Mouse (Mus musculus): Measurements from ENCODE around the gene Rpl28.
"Not testable (repeated sequence)": the region's sequence is repeated elsewhere in the genome, so short reads cannot be mapped to it uniquely, and the experiment has no call there.

Gene Rpl28

DNA sequence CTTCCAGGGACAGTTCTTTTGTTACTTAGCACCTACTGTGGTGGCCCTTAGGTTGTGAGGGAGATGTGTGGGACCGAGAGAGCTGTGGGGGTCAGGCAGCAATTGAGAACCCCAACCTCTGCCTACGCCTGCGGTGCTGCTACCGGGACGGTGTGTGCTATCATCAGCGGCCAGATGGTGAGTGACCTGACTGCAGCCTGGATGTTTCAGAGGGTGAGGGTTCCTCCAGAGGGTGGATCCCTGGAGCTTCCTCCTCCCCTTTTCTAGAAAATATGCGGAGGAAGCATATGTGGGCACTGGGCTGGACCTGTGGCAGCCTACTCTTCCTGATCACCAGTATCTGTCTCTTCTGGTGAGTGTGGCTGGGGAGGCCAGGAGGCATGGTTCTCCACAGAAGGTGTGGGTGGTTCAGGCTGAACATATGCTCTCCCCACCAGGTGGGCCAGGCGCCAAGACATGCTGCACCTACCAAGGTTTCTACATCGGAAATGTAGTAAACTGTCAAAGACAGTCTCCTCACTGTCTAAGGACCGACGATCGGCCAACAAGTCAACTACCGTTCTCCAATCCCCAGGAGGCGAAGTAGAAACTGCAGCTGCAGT lies 8.9 kb upstream of the Rpl28 start:
- no peak for DNase-seq (ENCODE audit: low read depth, low spot score)

DNA sequence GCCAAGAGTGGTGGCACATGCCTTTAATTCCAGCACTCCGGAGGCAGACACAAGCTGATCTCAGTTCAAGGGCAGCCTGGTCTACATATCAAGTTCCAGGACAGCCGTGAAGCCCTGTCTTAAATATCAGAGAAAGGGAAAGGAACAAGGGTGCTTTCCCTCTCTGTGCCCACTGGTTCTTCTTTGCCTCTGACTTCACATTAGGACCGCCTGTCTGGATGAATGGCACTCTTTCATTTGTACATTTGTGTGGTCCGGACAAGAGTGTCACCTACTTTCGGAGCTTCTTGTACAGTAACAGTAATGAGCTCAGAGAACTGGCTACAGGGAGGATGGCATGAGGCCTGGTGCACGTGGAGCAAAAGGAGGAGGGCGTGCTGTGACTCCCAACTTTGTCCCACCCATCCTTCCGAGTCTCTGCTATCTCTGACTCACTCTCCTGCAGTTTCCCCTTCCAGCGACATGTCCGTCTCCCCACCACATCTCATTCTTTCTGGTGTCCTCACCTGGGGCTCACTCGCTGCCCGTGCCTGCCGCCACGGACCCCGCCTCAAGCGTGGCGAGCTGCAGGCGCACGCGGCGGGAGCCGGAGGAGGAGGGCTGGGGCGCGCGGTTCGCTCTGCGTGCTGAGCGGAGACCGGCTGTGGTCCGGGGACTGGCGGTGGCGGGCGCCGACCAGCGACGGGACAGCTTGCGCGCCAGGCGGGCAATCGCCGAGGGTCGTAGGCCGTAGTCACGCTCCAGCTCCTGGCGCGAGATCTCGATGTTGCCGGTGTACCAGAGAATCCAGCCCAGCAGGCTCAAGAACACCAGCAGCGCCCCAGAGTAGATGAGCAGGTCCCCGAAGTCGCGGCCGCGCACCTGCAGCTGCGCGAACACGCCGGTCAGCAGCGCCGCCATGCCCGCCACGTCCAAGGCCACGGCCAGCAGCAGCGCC lies 3.9 kb upstream of the Rpl28 start:
- peak; percentile 85 for DNase-seq (ENCODE audit: low read depth, low spot score)

DNA sequence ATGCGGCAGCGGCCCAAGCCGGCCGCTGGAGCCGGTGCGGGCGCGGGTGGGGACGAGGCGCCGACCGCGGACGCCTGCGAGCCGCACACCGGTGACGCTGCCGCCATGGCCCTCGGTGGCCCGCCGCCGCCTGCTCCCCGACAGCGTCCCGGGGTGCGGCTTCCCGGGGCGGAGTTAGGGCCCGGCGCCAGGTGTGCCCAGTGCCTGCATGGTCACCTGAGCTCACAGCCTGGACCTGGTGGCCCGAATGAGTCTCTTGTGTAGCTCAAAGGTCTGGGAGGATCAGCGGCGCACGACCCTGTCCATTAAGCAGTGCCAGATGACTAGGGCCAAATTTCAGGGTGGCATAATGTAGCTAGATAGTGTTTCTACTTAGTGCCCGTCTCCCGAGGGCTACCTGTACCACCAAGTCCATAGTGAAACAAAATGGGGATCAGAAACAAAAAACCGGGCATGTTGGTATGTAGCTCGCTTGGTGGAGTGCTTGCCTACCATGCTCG lies 3.2 kb upstream of the Rpl28 start, which contains the start of gene Tmem238:
TSS of gene Tmem238 (minus strand) at position 221 of the 500 bp plus-strand sequence.
- DNase-seq (ENCODE audit: low read depth, low spot score): peak; percentile 63

DNA sequence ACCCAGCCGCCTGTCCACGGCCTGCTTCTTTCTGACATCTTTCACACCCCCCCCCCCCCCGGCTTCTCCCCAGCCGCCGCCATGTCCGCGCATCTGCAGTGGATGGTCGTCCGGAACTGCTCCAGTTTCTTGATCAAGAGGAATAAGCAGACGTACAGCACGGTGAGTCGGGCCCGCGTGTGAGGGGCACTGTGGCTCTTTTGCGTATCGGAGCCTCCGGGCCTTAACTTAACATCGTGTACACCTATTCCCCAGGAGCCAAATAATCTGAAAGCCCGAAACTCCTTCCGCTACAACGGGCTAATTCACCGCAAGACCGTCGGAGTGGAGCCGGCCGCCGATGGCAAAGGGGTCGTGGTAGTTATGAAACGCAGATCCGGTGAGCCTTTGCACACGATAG lies 574 bp downstream of the Rpl28 start:
- DNase-seq (ENCODE audit: low read depth, low spot score): not testable (repeated sequence)

DNA sequence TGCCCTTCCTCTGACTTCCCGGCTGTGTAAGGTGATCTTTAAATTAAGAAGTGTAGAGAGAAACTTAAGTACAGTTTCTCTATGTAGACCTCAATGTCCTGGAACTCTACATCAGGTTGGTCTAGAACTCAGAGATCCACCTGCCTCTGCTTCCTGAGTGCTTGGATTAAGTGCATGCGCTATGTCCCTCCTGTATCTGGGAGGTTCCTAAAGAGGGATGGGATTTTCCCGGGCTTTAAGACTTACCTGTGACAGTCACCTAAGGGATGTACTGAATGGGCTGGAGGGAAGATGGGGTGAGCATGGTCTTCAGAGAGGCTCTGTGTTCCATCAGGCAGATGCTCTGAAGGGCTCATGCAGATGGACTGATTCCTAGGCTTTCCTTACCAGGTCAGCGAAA lies 1.0 kb downstream of the Rpl28 start:
- DNase-seq (ENCODE audit: low read depth, low spot score): no peak

DNA sequence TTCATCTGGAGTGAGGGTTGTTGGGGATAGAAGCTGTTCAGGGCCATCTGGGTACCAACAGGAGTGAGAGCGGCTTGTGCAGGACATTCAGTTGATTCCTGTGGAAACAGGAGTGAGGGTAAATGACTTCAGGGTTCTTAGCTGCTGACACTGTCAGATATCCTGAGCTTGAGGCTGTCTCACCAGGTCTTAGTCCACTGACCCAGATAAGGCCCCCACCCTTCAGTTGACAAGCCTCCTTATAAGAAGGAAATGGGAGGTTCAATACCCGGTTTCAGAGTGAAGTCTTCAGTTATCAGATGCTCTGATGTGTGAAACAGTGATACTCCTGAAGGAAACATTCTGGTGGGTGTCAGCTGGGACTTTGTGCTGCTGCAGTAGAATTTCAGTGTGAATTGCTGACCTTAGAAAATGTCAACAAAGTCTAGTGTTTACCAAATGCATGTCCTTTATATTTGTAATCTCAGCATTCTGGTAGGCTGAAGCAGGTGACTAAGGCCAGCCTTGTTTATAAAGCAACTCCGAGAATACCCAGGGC lies 2.0 kb downstream of the Rpl28 start:
- no peak for DNase-seq (ENCODE audit: low read depth, low spot score)

DNA sequence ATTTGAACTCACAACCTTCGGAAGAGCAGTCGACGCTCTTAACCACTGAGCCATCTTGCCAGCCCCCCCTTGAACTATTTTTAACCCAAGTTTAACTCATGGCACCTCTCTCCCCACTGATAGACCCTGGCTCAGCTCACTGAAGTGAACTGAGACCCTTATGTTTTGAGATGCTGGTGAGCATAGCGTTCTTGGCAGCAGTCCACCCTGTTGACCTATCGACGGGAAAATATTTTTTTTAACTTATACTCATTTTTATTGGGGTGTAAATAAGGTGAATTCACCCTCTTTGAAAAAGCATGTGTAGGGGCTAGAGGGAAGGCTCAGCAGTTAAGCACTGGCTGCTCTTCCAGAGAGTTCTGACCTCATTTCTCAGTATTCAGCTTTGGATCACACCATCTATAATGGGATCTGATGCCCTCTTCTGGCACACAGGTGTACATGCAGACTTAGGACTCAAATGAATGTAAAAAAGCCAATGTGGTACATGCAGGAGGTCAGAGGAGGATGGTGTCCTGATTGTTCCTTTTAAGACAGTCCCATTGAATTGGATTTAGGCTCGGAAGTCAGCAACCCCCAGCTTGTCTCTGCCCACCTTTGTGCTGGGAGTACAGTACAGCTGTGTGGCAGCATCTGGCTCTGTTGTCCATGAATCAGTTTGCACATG lies 3.2 kb downstream of the Rpl28 start:
- peak; percentile 59 for DNase-seq (ENCODE audit: low read depth, low spot score)

DNA sequence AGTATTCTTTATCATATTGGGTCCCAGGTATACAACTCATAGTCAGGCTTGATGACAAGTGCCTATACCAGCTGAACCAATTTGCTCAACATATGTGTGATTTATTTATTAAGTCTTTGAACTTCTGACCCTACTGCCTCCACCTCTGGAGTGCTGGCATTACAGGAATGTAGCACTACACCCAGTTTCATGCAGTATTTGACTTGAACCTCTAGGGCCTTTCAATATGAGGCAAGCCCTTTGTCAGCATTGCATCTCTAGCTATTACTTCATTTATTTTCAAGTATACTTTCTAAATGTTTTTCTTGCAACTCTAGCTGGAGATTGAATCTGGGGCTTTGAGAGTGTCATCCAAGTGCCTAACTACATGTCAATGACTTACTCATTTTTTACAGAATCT lies 9.6 kb downstream of the Rpl28 start:
- DNase-seq (ENCODE audit: low read depth, low spot score): no peak

DNA sequence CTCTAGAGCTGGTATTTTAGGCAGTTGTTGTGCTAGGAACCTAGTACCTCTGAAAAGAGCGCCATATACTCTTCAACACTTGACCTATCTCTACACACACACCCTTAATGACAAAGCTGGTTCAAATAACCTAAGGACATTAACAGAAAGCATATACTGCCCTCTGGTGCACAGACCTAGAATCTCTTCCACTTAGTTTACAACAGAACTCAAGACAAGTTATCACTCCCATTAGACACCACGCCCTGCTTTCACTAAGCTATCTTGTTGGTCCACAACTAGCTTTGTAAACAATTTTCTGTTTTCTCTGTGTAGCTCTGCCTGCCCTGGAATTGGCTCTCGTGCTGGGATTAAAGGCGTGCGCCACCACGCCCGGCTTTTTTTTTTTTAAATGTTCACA lies 14.0 kb downstream of the Rpl28 start:
- peak; percentile 66 for DNase-seq (ENCODE audit: low read depth, low spot score)

DNA sequence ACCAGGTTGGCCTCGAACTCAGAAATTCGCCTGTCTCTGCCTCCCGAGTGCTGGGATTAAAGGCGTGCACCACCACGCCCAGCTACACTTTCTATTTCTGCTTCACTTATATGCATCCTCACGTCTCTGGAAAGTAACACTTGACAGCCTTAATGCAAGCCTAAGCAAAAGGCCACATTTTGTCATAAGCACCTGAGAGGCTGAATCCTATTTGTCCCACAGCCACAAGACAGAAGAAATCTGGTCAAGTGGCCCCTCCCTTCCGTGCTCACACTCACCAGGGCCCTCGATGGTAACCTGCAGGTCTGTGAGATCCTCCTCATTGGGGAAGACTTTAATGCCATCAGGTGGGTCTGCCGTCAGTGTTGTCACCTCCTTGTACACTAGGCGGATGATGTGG lies 18.5 kb downstream of the Rpl28 start:
- DNase-seq (ENCODE audit: low read depth, low spot score): not testable (repeated sequence)

DNA sequence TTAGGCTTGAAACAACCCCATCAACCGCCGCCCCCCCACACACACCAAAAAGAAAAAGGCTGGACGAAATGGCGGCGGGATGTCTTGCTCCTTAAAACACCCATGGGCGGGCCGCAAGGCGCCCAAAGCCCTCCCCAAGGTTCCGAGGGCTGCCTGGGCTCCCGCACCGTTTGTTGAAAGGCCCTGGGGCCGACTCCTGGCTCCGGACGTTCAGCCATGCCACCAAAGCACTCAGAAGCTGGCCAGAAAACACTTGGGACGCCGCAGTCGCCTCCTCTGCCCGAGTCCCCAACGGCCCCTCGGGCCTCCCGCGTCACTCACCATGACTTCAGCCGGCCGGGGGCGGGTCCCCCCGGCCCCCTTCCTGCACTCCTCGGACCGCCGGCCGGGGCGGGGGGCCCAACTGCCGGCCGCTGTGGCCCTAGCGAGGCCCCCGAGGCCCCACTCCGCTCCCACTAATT lies 19.2 kb downstream of the Rpl28 start:
- DNase-seq (ENCODE audit: low read depth, low spot score): no peak

DNA sequence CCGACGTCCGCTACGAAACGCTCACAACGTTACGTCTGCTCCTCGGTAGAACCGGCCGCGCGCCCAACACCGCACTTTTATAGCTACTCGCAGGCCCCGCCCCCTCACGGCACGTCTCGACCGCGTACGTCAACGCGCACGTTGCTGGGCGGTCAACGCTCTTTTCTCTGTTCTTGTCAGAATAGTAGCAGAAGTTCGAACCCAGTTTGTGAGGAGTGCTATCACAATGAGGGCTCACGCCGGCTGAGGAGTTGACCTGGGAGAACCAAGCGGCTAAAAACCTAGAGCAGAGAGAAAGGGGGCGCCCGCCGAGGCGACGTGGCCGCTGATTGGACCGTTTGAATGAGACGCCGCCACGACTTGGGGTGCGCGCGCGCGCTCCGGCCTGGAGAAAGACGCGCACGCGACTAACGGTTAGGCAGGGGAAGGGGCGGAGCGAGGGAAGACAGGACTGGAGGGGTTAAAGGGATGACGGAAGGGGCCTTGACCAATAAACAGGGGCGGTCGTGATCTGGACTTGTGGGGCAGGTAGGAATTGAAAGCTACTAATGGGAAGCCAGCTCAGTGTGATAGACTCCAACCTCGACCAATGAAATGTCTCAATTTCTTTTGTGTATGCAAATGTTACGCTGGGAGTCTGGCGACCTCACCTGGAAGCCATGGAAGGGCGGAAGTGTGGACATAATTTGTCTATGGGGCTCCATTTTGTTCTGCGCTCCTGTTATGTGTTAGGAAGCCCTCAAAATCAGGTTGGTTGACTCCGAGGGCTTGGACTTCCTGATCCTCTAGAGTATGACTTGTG lies 19.8 kb downstream of the Rpl28 start, which contains the start of gene Ube2s:
TSS of gene Ube2s (minus strand) at position 288 of the 802 bp plus-strand sequence.
- DNase-seq (ENCODE audit: low read depth, low spot score): peak; percentile 100

DNA sequence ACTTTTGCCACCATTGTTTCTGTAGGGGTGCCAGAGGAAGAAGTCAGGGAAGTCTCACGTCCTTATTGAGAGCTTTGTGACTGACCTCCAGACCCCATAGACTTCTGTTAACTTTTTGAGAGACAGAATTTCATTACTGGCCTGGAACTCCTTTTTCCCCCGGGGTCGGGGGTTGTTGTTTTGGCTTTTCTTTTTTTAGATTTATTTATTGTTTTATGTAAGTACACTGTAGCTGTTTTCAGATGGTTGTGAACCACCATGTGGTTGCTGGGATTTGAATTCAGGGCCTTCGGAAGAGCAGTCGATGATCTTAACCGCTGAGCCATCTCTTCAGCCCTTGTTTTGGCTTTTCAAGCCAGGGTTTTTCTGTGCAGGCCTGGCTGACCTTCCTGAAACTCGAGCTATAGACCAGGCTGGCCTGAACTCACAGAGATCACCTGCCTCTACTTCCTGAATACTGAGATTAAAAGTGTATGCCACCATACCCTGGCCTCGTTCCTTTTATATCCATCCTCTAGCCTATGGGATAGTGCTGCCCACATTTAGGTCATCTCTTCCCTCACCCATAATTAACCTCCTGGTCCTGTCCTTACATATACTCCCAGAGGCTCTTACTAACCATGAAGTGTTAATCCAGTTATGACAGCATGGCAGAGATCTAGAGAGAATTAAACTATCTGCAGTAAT lies 20.6 kb downstream of the Rpl28 start:
- peak; percentile 64 for DNase-seq (ENCODE audit: low read depth, low spot score)

DNA sequence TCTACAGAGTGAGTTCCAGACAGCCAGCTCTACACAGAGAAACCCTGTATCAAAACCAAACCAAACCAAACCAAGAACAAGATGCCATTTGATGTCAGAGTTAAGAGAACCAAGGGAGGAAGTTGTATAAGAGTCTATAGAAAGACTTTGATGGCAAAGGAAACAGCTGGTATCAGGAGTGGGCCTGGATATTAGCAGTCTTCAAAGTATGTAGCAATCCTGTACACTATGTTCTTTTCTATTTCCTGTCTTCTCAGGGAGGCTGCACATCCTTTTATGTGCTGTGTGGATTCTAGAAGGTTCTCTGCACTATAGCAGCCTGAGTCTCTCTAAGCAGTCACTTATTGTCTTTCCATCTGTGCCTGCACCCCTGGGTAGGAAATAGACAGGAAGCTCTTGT lies 23.9 kb downstream of the Rpl28 start:
- DNase-seq (ENCODE audit: low read depth, low spot score): no peak

DNA sequence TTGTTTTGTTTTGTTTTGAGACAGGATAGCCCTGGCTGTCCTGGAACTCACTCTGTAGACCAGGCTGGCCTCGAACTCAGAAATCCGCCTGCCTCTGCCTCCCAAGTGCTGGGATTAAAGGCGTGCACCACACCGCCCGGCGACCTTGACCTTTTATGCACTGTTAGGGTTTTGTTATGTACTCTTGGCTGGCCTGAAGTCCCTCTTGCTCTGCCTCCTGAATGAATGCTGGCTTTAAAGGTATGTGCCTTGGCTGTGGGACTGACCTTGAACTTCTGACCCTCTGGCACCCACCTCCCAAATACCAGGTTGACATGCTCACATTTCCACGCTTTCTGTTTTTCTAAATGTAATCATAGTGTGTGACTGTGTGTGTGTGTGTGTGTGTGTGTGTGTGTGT lies 28.3 kb downstream of the Rpl28 start:
- not testable (repeated sequence) for DNase-seq (ENCODE audit: low read depth, low spot score)

DNA sequence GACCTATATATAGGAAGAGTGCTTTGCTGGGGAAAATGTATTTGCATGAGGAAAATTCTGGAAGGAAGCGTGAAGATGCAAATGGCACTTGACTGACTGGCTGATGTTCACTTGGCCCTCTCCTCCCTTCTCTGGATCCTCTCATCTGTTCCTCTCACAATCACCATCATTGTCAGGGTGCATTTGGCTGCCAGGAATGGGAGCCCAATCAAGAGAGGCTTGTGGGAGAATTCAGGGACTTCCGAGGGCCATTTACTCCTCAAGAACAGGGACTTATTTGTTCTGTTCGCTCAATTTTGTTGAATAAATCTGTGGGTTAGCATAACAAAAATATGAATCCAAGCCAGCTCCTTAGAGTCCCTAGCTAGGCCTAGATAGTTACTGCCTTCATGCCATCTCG lies 29.0 kb downstream of the Rpl28 start:
- no peak for DNase-seq (ENCODE audit: low read depth, low spot score)

DNA sequence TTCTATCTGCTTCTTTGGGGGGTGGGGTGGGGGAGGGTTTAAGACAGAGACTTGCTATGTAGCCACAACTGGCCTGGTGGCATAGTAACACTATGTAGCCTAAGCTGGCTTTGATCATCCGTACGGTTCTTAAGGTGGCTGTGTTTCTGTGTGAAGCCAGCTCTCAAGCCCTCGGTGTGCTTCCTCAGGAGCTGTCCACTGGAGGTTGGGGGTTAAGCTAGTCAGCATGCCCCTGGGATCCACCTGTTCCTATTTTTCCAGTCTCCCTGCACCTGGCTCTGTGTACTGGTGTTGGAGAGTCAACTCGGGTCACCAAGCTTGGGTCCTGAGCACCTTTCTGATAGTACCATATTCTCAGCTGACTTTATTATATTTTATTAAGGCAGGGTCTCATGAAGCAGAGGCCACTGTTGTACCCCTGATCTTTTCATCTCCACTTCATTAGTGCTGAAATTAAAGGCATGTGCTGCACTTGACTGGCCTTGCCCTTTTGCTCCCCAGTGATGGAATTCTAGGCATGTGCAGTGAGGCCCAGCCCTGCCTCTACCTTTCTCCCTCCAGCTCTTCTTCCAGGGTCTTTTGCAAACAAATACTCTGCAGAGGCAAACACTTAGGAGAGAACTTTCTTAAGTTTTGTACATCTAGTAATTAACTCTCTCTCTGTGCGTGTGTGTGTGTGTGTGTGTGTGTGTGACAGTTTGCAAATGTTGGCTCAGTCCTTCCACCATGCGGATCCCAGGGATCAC lies 29.7 kb downstream of the Rpl28 start:
- no peak for DNase-seq (ENCODE audit: low read depth, low spot score)

DNA sequence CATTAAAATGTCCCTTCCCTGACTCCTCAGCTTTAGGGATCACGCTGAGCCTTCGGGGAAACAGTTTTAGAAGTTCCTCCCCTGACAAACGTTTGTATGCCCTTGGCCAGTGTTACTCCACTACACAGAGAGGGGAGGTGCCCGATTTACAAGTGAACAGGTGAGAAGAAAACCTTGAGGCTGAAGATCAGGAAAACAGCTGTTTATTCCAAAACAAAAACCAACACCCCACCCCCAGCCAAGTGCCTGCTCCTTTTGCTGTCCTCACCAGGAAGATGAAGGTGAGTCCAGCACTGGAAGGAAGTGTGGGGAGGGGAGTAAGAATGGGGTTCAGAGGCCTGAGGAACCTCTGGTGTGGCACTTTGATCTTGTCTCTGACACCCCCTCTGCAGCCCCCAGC lies 32.7 kb downstream of the Rpl28 start:
- no peak for DNase-seq (ENCODE audit: low read depth, low spot score)

DNA sequence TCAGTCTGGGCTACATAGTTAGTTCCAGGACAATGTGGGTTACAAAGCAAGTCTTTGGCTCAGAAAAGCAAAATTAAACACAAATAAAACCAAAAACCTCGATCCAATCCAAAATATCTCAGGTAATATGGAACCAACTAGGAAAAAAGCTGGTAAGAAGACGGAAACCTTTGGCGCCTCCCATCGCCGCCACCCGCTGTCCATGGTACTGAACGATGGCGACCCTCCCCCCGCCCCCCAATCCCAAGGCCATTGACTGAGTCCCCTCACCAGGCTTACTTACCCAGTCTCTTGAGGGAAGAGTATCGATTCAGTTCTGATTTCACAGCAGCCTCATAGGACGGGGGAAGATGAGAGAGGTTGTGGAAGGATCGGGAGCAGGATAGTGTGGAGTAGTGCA lies 37.8 kb downstream of the Rpl28 start:
- DNase-seq (ENCODE audit: low read depth, low spot score): no peak
